Mouse (Mus musculus) C2C12 (cell line): ENCODE measurements around the gene Ina.

Source experiments
- CEBPB ChIP-seq: IDR thresholded peaks from one replicate; pipeline ENCODE4 v1.6.1; 2011; ENCODE audit warnings: low read depth, mild to moderate bottlenecking, control low read depth, moderate library complexity
- CTCF ChIP-seq: IDR thresholded peaks from one replicate; pipeline ENCODE4 v1.5.1; 2011; ENCODE audit not compliant: control insufficient read depth, insufficient read depth, insufficient read length
- MAX ChIP-seq: IDR thresholded peaks from one replicate; pipeline ENCODE4 v1.6.1; 2011; ENCODE audit warnings: mild to moderate bottlenecking, control low read depth
- MYOD1 ChIP-seq: IDR thresholded peaks from one replicate; pipeline ENCODE4 v1.6.1; 2011; ENCODE audit warnings: low read depth; ENCODE audit not compliant: control insufficient read depth, insufficient read length
- USF1 ChIP-seq: IDR thresholded peaks from one replicate; pipeline ENCODE4 v1.6.1; 2011; ENCODE audit warnings: low read depth, mild to moderate bottlenecking, control low read depth, moderate library complexity

DNA sequence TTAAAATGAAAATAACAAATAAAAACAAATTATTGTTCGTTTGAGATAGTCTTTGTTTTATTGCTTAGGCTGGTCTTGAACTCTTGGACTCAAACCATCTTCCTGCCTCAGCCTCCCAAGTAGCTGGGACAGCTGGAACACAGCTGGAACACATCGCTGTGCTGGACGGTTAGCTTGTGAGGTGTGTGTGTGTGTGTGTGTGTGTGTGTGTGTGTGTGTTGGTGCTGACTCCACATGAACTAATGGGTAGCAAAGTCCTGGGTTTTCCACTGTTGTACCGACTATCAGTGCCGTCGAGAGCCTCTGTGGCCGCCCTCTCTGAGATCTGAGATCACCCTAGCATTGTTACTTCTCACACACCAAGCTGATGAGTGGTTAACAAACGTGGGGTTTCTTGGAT, 38.5 kb upstream of the Ina start:
- TF ChIP-seq CTCF, result no peak
- TF ChIP-seq CEBPB, result no peak
- TF ChIP-seq MAX, result no peak
- TF ChIP-seq USF1, result no peak
- no peak for TF ChIP-seq MYOD1
